Mouse (Mus musculus) myocyte (in vitro differentiated cells): ENCODE results near the gene Prrt4. TPM values are rescaled to one million over a fixed set of nuclear protein-coding genes. Genes with fewer than 3 reads are reported as not detected.
A peak's percentile ranks its signal among the peaks of the same experiment; 100 is the strongest.

Experiments used
- H3K27me3 ChIP-seq: one replicate; pipeline ENCODE4 v1.6.1; 2011; ENCODE audit not compliant: control insufficient read depth, insufficient read depth, insufficient read length
- H3K36me3 ChIP-seq: one replicate; pipeline ENCODE4 v1.6.1; 2011; ENCODE audit not compliant: control insufficient read depth, insufficient read depth
- H3K4me2 ChIP-seq: one replicate; pipeline ENCODE4 v1.6.1; 2011; ENCODE audit warnings: low read depth, control low read depth
- H3K4me3 ChIP-seq: one replicate; pipeline ENCODE4 v1.5.1; 2011; ENCODE audit warnings: mild to moderate bottlenecking, control low read depth, moderate library complexity
- H3K79me2 ChIP-seq: one replicate; pipeline ENCODE4 v1.6.1; 2011; ENCODE audit not compliant: control insufficient read depth, insufficient read depth
- H3ac ChIP-seq: one replicate; pipeline ENCODE4 v1.6.1; 2011; ENCODE audit not compliant: control insufficient read depth, insufficient read length
- CEBPB ChIP-seq: IDR thresholded peaks from 2 replicates; pipeline ENCODE4 v1.6.1; 2011; ENCODE audit warnings: mild to moderate bottlenecking, moderate library complexity; ENCODE audit not compliant: poor library complexity, insufficient read depth, severe bottlenecking
- E2F4 ChIP-seq: IDR thresholded peaks from one replicate; pipeline ENCODE4 v1.6.1; 2011; ENCODE audit warnings: mild to moderate bottlenecking, control low read depth, moderate library complexity; ENCODE audit not compliant: insufficient read depth
- MAX ChIP-seq: IDR thresholded peaks from one replicate; pipeline ENCODE4 v1.6.1; 2011; ENCODE audit warnings: low read depth, mild to moderate bottlenecking, control low read depth
- MYOD1 ChIP-seq, 3 experiments: IDR thresholded peaks; one replicate each; pipeline ENCODE4 v1.6.1; 2011; ENCODE audit warnings: control low read depth in 2 of 3, low read depth in 2 of 3, mild to moderate bottlenecking in 2 of 3, moderate library complexity in 1 of 3; ENCODE audit not compliant: insufficient read length in 2 of 3, control insufficient read depth in 1 of 3
- MYOG ChIP-seq, 3 experiments: IDR thresholded peaks; one replicate each; pipeline ENCODE4 v1.6.1; 2011; ENCODE audit warnings: control low read depth in 2 of 3, low read depth in 2 of 3, mild to moderate bottlenecking in 2 of 3; ENCODE audit not compliant: insufficient read length in 2 of 3, control insufficient read depth in 1 of 3, insufficient read depth in 1 of 3
- POLR2A ChIP-seq: IDR thresholded peaks from one replicate; pipeline ENCODE4 v1.6.1; 2011; ENCODE audit warnings: low read depth, mild to moderate bottlenecking, control low read depth, moderate library complexity; ENCODE audit not compliant: insufficient read length
- POLR2AphosphoS2 ChIP-seq: IDR thresholded peaks from one replicate; pipeline ENCODE4 v1.6.1; 2011; ENCODE audit warnings: low read depth, control low read depth; ENCODE audit not compliant: insufficient read length
- REST ChIP-seq: IDR thresholded peaks from one replicate; pipeline ENCODE4 v1.6.1; 2011; ENCODE audit warnings: mild to moderate bottlenecking, control low read depth, moderate library complexity; ENCODE audit not compliant: insufficient read depth, insufficient read length
- SRF ChIP-seq: IDR thresholded peaks from one replicate; pipeline ENCODE4 v1.6.1; 2011; ENCODE audit warnings: low read depth; ENCODE audit not compliant: control insufficient read depth, insufficient read length
- TCF12 ChIP-seq: IDR thresholded peaks from one replicate; pipeline ENCODE4 v1.6.1; 2011; ENCODE audit warnings: mild to moderate bottlenecking, control low read depth; ENCODE audit not compliant: poor library complexity, insufficient read depth, severe bottlenecking
- TCF3 ChIP-seq: IDR thresholded peaks from one replicate; pipeline ENCODE4 v1.6.1; 2011; ENCODE audit warnings: low read depth, control low read depth; ENCODE audit not compliant: insufficient read length
- USF1 ChIP-seq: IDR thresholded peaks from one replicate; pipeline ENCODE4 v1.6.1; 2011; ENCODE audit warnings: low read depth, mild to moderate bottlenecking, control low read depth, moderate library complexity
- polyA plus RNA-seq: library from polyadenylated mRNA; unstranded; fragments of >200 nt; fragmentation: generic; extraction: Trizol; gene quantifications from one replicate; pipeline ENCODE4 v1.2.1, GENCODE M21; 2012; ENCODE audit warnings: missing spikeins

The Prrt4 gene
- polyA plus RNA-seq, 1 experiment, result 0.37 TPM

DNA sequence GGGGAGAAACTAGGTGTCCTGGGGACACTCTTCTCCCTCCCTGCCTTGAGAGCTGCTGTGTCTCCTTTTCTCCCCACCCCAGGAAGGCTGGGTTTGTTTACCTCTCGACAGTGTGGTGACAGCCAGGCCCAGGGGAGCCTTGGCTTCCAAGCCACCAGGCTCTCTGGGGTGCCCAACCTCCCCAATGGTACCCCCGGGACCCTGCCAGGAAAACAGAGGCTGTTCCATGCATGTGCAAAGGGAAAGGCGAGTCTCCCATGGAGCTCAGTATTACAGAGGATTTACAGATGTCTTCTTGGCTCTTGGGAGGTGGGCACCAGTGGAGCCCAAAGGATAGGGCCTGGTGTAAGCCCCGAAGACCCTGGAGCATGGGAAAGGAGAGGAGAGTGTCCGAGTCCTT lies 34.1 kb upstream of the Prrt4 start:
- Histone ChIP-seq H3K27me3 (no peaks in the 10 kb centered on the region), H3K4me2 (no peak overlapping the region), H3K36me3 (no peaks in the 10 kb centered on the region), H3K4me3 (no peak overlapping the region), H3K79me2 (no peaks in the 10 kb centered on the region), H3ac (no peak overlapping the region)
- no peak for TF ChIP-seq CEBPB
- no peak for TF ChIP-seq TCF3
- TF ChIP-seq POLR2AphosphoS2, result no peak
- no peak for TF ChIP-seq REST
- TF ChIP-seq MYOG (IDR thresholded peaks at IDR 0.05; ENCODE audit: control insufficient read depth in 1 of 3, insufficient read depth in 1 of 3, insufficient read length in 2 of 3, low read depth in 2 of 3), result no peak
- TF ChIP-seq MAX, result no peak
- no peak for TF ChIP-seq E2F4
- TF ChIP-seq MYOD1 (IDR thresholded peaks at IDR 0.05; ENCODE audit: control insufficient read depth in 1 of 3, insufficient read length in 2 of 3, low read depth in 2 of 3), result no peak
- no peak for TF ChIP-seq POLR2A
- no peak for TF ChIP-seq TCF12
- TF ChIP-seq USF1, result no peak
- no peak for TF ChIP-seq SRF

DNA sequence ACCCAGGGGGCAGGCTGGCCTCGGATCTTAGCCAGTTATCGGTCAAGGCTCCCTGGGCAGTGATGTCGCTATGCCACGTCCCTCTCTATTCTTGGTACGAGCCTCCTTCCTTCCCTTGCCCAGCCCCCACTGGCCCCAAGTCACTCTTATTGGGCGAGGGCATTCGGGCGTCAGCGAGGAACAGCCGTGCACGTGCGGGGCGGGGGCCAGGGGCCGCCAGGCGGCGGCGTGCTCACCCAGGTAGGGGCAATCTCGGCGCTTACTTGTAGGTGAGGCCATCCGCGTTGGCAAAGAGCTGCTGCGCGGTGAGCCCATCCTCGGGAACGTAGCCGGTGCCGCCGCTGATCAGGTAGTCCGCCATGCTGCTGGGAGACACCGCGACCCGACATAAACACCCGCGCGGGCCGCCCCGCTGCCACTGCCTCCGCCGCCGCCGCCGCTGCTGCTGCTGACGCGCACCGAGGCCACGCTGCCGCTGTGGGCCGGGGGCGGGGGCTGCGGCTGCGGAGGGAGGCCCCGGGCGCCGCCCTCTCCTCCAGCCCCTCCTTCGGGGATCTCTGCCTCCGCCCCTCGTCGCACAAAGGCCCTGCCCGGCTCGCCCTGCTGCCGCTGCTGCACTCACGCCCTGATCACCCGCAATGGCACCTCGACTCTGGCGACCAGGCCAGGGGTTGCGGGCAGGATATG lies 32.6 kb upstream of the Prrt4 start:
- H3K79me2 ChIP-seq, result no peaks in the 10 kb centered on the region
- TF ChIP-seq POLR2A (peak; percentile 90), SRF (no peak), TCF12 (no peak), E2F4 (no peak), CEBPB (no peak), REST (no peak), MYOD1 (IDR thresholded peaks at IDR 0.05; ENCODE audit: control insufficient read depth in 1 of 3, insufficient read length in 2 of 3, low read depth in 2 of 3) (peak in 1 of 3 experiments; percentile 5), TCF3 (no peak), MYOG (IDR thresholded peaks at IDR 0.05; ENCODE audit: control insufficient read depth in 1 of 3, insufficient read depth in 1 of 3, insufficient read length in 2 of 3, low read depth in 2 of 3) (peak in 2 of 3 experiments; percentile 17 to 42), POLR2AphosphoS2 (peak; percentile 90), USF1 (no peak), MAX (no peak)
- H3K36me3 ChIP-seq, result no peaks in the 10 kb centered on the region

DNA sequence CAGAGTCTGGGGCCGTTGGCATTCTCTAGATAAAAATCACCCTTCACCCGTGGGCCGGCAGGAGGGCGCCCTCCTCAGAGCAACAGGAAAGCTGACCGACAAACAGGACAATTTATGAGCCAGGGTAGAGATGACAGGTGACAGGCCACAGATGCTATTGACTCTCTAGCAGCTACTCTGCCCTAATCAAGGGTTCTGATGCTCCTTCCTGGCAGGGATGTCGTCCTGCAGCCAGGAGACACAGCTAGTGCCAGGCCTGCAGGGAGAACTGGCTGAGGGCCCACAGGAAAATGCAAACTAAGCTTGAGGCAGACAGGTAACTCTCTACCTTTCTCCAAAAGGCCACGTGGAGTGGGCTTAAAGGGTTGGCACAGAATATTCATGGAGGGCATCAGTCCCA lies 31.8 kb upstream of the Prrt4 start:
- H3K36me3 ChIP-seq, result no peaks in the 10 kb centered on the region
- TF ChIP-seq MAX (no peak), MYOD1 (IDR thresholded peaks at IDR 0.05; ENCODE audit: control insufficient read depth in 1 of 3, insufficient read length in 2 of 3, low read depth in 2 of 3) (peak in 2 of 3 experiments; percentile 6 to 54), CEBPB (no peak)
- peak overlapping the region; percentile 75 for H3ac ChIP-seq
- H3K4me2 ChIP-seq, result peak overlapping the region; percentile 94
- H3K27me3 ChIP-seq, result no peaks in the 10 kb centered on the region
- H3K79me2 ChIP-seq, result no peaks in the 10 kb centered on the region
- peak overlapping the region; percentile 57 for H3K4me3 ChIP-seq

More for the DNA sequence above, 32.6 kb upstream of the Prrt4 start:
- Histone ChIP-seq H3ac (peak overlapping the region; percentile 75), H3K27me3 (no peaks in the 10 kb centered on the region), H3K4me2 (peak overlapping the region; percentile 94), H3K4me3 (peak overlapping the region; percentile 57)

DNA sequence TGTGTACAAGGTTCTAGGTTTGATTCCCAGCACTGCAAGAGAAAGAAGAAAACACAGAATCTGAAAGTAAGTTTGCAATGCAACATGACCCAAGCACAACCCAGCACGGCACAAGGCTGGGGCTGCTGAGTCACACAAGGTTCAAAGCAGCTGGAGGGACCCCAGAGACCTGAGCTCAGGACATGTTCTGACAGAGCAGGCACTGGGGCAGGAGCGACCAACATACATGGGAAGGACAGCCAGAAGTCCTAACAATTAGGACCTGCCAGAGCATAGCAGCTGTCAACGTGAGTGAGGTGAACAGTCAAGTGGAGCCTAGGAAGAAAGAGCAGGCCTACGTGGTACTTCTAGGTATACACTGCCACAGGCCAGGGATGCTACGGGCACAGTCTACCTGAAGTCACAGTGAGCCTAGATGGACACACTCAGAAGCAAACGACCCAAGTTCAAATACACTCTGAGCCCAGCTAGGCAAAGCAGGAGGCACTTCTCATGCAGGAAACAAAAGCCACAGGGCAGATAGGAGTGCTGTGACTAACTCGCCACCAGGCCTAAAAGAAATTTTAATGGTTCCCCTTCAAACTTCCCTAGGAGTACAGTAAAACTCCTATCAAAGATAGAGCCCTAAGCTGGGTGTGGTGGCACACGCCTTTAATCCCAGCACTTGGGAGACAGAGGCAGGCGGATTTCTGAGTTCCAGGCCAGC lies 31.0 kb upstream of the Prrt4 start:
- peak overlapping the region; percentile 57 for H3K4me3 ChIP-seq
- no peak for TF ChIP-seq CEBPB
- TF ChIP-seq MYOG (IDR thresholded peaks at IDR 0.05; ENCODE audit: control insufficient read depth in 1 of 3, insufficient read depth in 1 of 3, insufficient read length in 2 of 3, low read depth in 2 of 3), result peak in 2 of 3 experiments; percentile 8 to 33
- no peak for TF ChIP-seq SRF
- TF ChIP-seq TCF3, result no peak
- H3K79me2 ChIP-seq, result no peaks in the 10 kb centered on the region
- no peaks in the 10 kb centered on the region for H3K27me3 ChIP-seq
- H3ac ChIP-seq, result no peak overlapping the region
- H3K4me2 ChIP-seq, result peak overlapping the region; percentile 94
- H3K36me3 ChIP-seq, result no peaks in the 10 kb centered on the region

DNA sequence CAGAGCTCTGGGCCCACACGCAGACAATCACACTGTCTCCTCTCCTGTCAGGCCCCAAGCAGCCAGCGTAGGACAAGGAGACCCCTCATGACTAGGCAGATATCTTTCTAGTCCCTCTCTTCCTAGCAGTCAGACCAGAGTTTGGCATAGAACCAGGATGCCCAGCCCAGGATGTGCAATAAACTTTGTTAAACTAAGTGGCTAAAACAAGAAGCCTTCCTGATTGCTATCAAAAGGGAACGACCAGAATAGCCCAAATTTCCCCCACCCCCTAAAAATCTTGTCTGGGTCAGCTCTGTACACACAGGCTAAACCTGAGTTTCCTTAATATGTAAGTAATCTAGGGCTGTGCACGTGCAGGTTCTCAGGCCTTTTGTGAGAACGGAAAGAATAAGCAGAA lies 28.8 kb upstream of the Prrt4 start:
- TF ChIP-seq POLR2A (no peak), POLR2AphosphoS2 (no peak), TCF12 (no peak), TCF3 (no peak), E2F4 (no peak), SRF (no peak), REST (no peak), CEBPB (no peak), MYOD1 (IDR thresholded peaks at IDR 0.05; ENCODE audit: control insufficient read depth in 1 of 3, insufficient read length in 2 of 3, low read depth in 2 of 3) (no peak), MAX (no peak), MYOG (IDR thresholded peaks at IDR 0.05; ENCODE audit: control insufficient read depth in 1 of 3, insufficient read depth in 1 of 3, insufficient read length in 2 of 3, low read depth in 2 of 3) (no peak), USF1 (no peak)

More for the DNA sequence above, 28.8 kb upstream of the Prrt4 start:
- Histone ChIP-seq H3K27me3 (no peaks in the 10 kb centered on the region), H3K4me2 (no peak overlapping the region), H3K79me2 (no peaks in the 10 kb centered on the region), H3K36me3 (peaks cover 7% of the 10 kb centered on the region), H3K4me3 (no peak overlapping the region), H3ac (no peak overlapping the region)
